Mouse (Mus musculus): Measurements from ENCODE around the gene Gm20388. TPM values are rescaled to one million over a fixed set of nuclear protein-coding genes. Genes with fewer than 3 reads are reported as not detected.

Gm20388 gene
- polyA plus RNA-seq, 1 experiment from 2014 or later = not detected

DNA sequence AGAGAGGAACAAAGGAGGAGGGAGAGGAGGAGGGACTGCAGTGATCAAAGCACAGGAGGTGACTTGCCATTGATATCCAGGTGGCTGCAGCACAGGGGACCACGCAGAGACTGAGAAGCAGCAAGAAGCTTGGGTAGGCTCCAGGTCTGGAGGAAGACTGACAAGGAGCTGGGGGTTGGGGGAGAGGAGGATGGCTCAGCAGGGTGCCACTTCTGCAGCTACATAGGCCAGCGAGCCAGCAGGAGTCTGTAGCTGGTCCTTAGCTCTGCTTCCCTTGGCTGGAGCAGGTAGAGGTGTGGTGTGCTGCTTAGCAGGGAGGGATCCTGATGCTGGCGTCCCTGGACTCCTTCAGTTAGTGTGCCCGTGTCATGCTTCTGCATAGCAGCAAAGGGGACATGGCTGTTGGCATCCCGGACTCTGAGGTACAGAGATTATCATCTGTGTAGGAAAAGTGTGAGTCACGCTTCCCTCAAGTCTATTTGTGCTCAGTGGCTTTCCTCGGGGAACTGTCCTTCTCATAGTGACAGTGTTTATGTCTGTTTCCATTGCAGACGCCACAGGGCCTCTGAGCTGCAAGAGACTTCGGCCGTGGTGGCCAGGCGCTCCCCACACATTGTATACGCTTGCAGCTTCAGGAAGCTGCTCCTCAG is 234.1 kb downstream of the Gm20388 start:
- no peaks in the 10 kb centered on the region for H3K36me3 ChIP-seq (ENCODE audit: control insufficient read depth, insufficient read depth, low read length)
- 57% methylated on average over 12 of the region's 12 CpGs for WGBS
- peaks cover 6% of the 10 kb centered on the region for H3K4me1 ChIP-seq (ENCODE audit: control insufficient read depth, insufficient read depth, low read length)
- no peaks in the 10 kb centered on the region for H3K27me3 ChIP-seq (ENCODE audit: control insufficient read depth, insufficient read depth, low read length)
- no peak overlapping the region for H3K27ac ChIP-seq (replicated peaks; ENCODE audit: low read depth, low read length)
- ATAC-seq (ENCODE audit: insufficient number of reproducible peaks, low FRiP score, low TSS enrichment, low read depth) = no peak
- no peak overlapping the region for H3K4me3 ChIP-seq (ENCODE audit: low read depth, low read length)
- no peak overlapping the region for H3K4me2 ChIP-seq (ENCODE audit: low read depth, severe bottlenecking)
- 0 out of 2 replicates have a peak overlapping the region, but pooled peaks have one; percentile 12 for H3K9ac ChIP-seq (ENCODE audit: low read length)
- no peak for DNase-seq (ENCODE audit: low spot score)
- H3K9me3 ChIP-seq (ENCODE audit: control insufficient read depth, low read length) = no peaks in the 10 kb centered on the region

DNA sequence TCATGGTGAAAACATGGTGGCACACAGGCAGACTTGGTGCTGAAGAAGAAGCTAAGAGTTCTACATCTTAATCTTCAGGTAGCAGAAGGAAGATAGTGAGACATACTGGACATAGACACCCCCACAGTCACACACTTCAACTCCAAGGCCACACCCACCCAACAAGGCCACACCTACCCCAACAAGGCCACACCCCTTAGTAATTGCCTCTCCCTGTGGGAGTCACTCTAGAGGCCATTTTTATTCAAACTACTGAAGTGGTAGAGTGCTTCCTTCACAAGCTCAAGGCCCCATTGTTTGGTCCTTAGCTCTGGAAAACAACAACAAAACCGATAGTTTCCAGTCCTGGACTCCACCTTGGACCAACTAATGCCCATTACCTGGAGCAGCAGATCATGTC is 235.4 kb downstream of the Gm20388 start:
- 93% methylated on average over 1 of the region's 1 CpGs for WGBS
- ATAC-seq (ENCODE audit: insufficient number of reproducible peaks, low FRiP score, low TSS enrichment, low read depth) (no peak), DNase-seq (ENCODE audit: low spot score) (no peak)
- Histone ChIP-seq H3K27me3 (ENCODE audit: control insufficient read depth, insufficient read depth, low read length) (no peaks in the 10 kb centered on the region), H3K4me2 (ENCODE audit: low read depth, severe bottlenecking) (no peak overlapping the region), H3K36me3 (ENCODE audit: control insufficient read depth, insufficient read depth, low read length) (no peaks in the 10 kb centered on the region), H3K4me1 (ENCODE audit: control insufficient read depth, insufficient read depth, low read length) (peaks cover 6% of the 10 kb centered on the region), H3K27ac (replicated peaks; ENCODE audit: low read depth, low read length) (no peak overlapping the region), H3K9me3 (ENCODE audit: control insufficient read depth, low read length) (no peaks in the 10 kb centered on the region), H3K9ac (ENCODE audit: low read length) (no peak overlapping the region), H3K4me3 (ENCODE audit: low read depth, low read length) (no peak overlapping the region)

DNA sequence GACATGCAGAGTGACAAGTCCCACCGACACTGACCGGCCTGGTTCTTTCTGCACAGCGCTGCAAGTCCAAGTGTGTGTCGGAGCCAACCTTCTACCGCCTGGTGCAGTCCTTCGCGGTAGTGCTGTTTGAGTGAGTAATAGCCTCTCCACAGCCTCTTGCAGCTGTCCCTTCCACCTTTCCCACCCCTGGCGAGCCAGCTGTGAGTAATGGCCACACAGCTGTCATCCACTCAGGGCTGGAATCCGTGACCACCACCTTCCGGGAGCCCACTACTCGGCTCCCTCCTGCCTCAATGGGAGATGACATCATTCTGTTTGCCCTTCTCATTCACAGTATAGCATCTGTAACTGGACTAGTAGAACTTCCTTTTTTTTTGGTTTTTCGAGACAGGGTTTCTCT is 239.4 kb downstream of the Gm20388 start:
- Histone ChIP-seq H3K4me3 (ENCODE audit: low read depth, low read length) (no peak overlapping the region), H3K4me2 (ENCODE audit: low read depth, severe bottlenecking) (no peak overlapping the region), H3K27me3 (ENCODE audit: control insufficient read depth, insufficient read depth, low read length) (no peaks in the 10 kb centered on the region), H3K4me1 (ENCODE audit: control insufficient read depth, insufficient read depth, low read length) (peaks cover 12% of the 10 kb centered on the region), H3K27ac (replicated peaks; ENCODE audit: low read depth, low read length) (no peak overlapping the region), H3K9me3 (ENCODE audit: control insufficient read depth, low read length) (no peaks in the 10 kb centered on the region), H3K9ac (ENCODE audit: low read length) (no peak overlapping the region), H3K36me3 (ENCODE audit: control insufficient read depth, insufficient read depth, low read length) (no peaks in the 10 kb centered on the region)
- DNase-seq (ENCODE audit: low spot score) (no peak), ATAC-seq (ENCODE audit: insufficient number of reproducible peaks, low FRiP score, low TSS enrichment, low read depth) (no peak)
- WGBS = 72% methylated on average over 12 of the region's 12 CpGs

DNA sequence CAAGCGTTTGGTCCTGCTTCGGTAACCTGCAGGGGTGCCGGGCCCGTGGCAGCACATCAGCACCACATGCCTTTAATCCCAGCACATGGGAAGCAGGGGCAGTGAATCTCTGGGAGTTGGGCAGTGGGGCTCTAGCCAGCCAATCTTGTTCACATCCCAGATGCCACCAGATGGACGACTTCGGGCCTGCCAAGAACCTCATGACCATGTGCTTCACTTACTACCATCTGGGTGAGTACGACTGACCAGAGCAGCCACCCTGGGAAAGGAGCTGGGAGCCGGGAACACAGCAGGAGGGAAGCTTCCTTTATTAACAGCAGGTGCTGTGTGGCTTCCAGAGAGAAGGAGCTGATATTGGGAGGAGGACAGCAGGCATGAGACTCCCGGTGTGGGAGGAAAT is 240.5 kb downstream of the Gm20388 start:
- H3K27me3 ChIP-seq (ENCODE audit: control insufficient read depth, insufficient read depth, low read length) = no peaks in the 10 kb centered on the region
- no peaks in the 10 kb centered on the region for H3K36me3 ChIP-seq (ENCODE audit: control insufficient read depth, insufficient read depth, low read length)
- H3K4me2 ChIP-seq (ENCODE audit: low read depth, severe bottlenecking) = no peak overlapping the region
- H3K9me3 ChIP-seq (ENCODE audit: control insufficient read depth, low read length) = no peaks in the 10 kb centered on the region
- H3K27ac ChIP-seq (replicated peaks; ENCODE audit: low read depth, low read length) = no peak overlapping the region
- 59% methylated on average over 9 of the region's 9 CpGs for WGBS
- peaks cover 18% of the 10 kb centered on the region for H3K4me1 ChIP-seq (ENCODE audit: control insufficient read depth, insufficient read depth, low read length)
- ATAC-seq (ENCODE audit: insufficient number of reproducible peaks, low FRiP score, low TSS enrichment, low read depth) (no peak), DNase-seq (ENCODE audit: low spot score) (no peak)
- no peak overlapping the region for H3K9ac ChIP-seq (ENCODE audit: low read length)
- H3K4me3 ChIP-seq (ENCODE audit: low read depth, low read length) = no peak overlapping the region

DNA sequence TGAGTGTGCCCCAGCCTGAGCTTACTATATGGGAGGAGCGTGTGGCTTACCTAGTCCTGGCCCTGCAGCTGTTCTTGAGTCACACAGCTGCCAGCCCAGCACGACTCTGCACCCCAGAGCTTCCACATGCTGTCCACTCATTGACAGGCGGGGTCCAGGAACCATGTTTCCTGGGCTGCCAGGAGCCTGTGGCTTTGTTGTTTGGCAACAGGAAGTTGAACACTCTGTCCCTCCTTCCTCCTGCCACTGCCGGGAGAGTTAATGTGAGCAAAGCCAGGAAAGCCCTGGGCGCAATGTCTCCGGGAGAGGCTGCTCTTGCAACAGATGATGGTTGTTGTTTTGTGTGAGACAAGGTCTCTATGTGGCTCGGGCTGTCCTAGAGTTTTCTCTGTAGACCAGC is 242.0 kb downstream of the Gm20388 start:
- DNase-seq (ENCODE audit: low spot score) = peak; percentile 43
- peaks cover 20% of the 10 kb centered on the region for H3K4me1 ChIP-seq (ENCODE audit: control insufficient read depth, insufficient read depth, low read length)
- no peak overlapping the region for H3K9ac ChIP-seq (ENCODE audit: low read length)
- no peaks in the 10 kb centered on the region for H3K27me3 ChIP-seq (ENCODE audit: control insufficient read depth, insufficient read depth, low read length)
- H3K9me3 ChIP-seq (ENCODE audit: control insufficient read depth, low read length) = no peaks in the 10 kb centered on the region
- no peak overlapping the region for H3K4me2 ChIP-seq (ENCODE audit: low read depth, severe bottlenecking)
- H3K27ac ChIP-seq (replicated peaks; ENCODE audit: low read depth, low read length) = peak overlapping the region; percentile 42
- 53% methylated on average over 7 of the region's 7 CpGs for WGBS
- no peaks in the 10 kb centered on the region for H3K36me3 ChIP-seq (ENCODE audit: control insufficient read depth, insufficient read depth, low read length)
- ATAC-seq (ENCODE audit: insufficient number of reproducible peaks, low FRiP score, low TSS enrichment, low read depth) = no peak
- no peak overlapping the region for H3K4me3 ChIP-seq (ENCODE audit: low read depth, low read length)

DNA sequence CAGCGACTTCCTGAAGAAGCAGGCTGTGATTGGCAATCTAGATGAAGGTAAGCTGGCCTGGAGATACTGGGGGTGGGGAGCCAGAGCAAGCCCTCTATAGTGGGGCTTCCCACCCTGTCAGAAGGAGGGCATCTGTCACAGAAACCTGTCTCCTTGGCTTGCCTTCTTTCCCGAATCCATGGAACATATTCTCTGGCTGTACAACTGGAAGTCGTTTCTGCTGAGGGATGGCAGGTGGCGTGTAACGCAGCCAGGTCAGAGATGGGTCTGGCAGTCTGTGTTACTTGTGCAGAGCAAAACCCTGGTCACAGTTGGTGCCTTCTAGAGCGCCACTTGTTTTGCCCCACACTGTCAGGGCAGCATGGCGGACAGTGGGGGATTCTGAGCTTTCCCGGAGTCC is 249.7 kb downstream of the Gm20388 start:
- Histone ChIP-seq H3K27ac (replicated peaks; ENCODE audit: low read depth, low read length) (no peak overlapping the region), H3K4me2 (ENCODE audit: low read depth, severe bottlenecking) (no peak overlapping the region), H3K36me3 (ENCODE audit: control insufficient read depth, insufficient read depth, low read length) (no peaks in the 10 kb centered on the region), H3K4me3 (ENCODE audit: low read depth, low read length) (no peak overlapping the region), H3K27me3 (ENCODE audit: control insufficient read depth, insufficient read depth, low read length) (no peaks in the 10 kb centered on the region), H3K9me3 (ENCODE audit: control insufficient read depth, low read length) (no peaks in the 10 kb centered on the region), H3K4me1 (ENCODE audit: control insufficient read depth, insufficient read depth, low read length) (peaks cover 8% of the 10 kb centered on the region; the same call in 1 of the 2 replicates), H3K9ac (ENCODE audit: low read length) (no peak overlapping the region)
- ATAC-seq (ENCODE audit: insufficient number of reproducible peaks, low FRiP score, low TSS enrichment, low read depth) = no peak
- WGBS = 76% methylated on average over 8 of the region's 8 CpGs
- no peak for DNase-seq (ENCODE audit: low spot score)

DNA sequence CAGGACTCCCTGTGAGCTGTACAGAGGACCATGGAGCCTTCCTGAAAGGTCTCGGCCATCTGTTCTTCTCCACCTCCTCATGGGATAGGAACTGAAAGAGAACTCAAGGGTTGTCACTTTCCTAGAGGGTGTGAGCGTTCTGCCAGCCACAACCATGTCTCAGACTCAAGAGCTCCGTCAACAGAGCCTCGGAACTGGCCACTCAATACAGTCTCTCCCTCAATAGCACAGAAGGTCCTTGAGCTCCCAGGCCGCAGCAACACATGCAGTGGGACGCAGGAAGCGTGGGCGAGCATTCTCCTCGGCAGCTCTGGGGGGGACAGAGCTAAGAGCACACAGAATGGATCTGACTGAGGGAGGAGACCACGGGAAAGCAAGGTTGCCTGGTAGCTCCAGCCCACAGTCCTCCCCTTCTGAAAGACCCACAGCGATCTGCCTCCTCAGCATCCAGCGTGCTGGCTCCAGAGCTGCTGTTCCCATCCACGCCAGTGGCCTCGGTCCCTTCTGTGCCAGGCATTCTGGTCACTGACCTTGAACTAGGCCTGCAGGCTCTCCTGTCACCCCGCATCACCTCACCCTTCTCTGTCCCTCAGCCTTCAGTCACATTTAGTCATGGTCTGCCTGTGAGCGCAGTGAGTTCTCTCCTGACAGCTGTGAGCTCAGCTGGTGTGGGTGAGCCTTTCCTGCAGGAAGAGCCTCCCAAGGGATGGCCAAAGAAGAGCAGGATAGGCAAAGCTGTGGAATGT is 251.2 kb downstream of the Gm20388 start:
- no peaks in the 10 kb centered on the region for H3K27me3 ChIP-seq (ENCODE audit: control insufficient read depth, insufficient read depth, low read length)
- H3K4me2 ChIP-seq (ENCODE audit: low read depth, severe bottlenecking) = no peak overlapping the region
- H3K4me1 ChIP-seq (ENCODE audit: control insufficient read depth, insufficient read depth, low read length) = no peaks in the 10 kb centered on the region
- no peak overlapping the region for H3K4me3 ChIP-seq (ENCODE audit: low read depth, low read length)
- no peaks in the 10 kb centered on the region for H3K36me3 ChIP-seq (ENCODE audit: control insufficient read depth, insufficient read depth, low read length)
- H3K27ac ChIP-seq (replicated peaks; ENCODE audit: low read depth, low read length) = no peak overlapping the region
- DNase-seq (ENCODE audit: low spot score) (no peak), ATAC-seq (ENCODE audit: insufficient number of reproducible peaks, low FRiP score, low TSS enrichment, low read depth) (no peak)
- H3K9me3 ChIP-seq (ENCODE audit: control insufficient read depth, low read length) = no peaks in the 10 kb centered on the region
- no peak overlapping the region for H3K9ac ChIP-seq (ENCODE audit: low read length)
- WGBS = 75% methylated on average over 16 of the region's 16 CpGs

DNA sequence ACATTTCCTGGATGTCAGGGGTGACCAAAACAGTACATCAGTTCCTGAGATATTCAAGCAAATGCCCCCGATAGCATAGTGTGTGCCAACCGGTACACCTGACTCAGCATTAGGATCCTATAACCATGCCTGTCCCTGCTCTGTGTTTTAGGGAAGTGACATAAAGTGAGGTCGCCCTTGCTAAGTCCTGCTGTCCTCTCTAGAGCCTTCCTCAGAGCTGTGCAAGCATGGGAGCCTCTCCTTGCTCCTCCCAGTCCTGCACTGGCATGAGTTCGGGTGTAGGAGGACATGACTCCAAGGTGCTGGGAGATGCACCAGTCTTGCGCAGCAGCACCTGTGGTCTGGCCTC is 251.7 kb downstream of the Gm20388 start:
- H3K4me1 ChIP-seq (ENCODE audit: control insufficient read depth, insufficient read depth, low read length) = no peaks in the 10 kb centered on the region
- 88% methylated on average over 5 of the region's 5 CpGs for WGBS
- no peaks in the 10 kb centered on the region for H3K36me3 ChIP-seq (ENCODE audit: control insufficient read depth, insufficient read depth, low read length)
- H3K27me3 ChIP-seq (ENCODE audit: control insufficient read depth, insufficient read depth, low read length) = no peaks in the 10 kb centered on the region
- DNase-seq (ENCODE audit: low spot score) = no peak
- no peak overlapping the region for H3K4me2 ChIP-seq (ENCODE audit: low read depth, severe bottlenecking)
- H3K9me3 ChIP-seq (ENCODE audit: control insufficient read depth, low read length) = no peaks in the 10 kb centered on the region
- ATAC-seq (ENCODE audit: insufficient number of reproducible peaks, low FRiP score, low TSS enrichment, low read depth) = no peak
- no peak overlapping the region for H3K27ac ChIP-seq (replicated peaks; ENCODE audit: low read depth, low read length)
- no peak overlapping the region for H3K9ac ChIP-seq (ENCODE audit: low read length)
- no peak overlapping the region for H3K4me3 ChIP-seq (ENCODE audit: low read depth, low read length)
